14 mouse cellular contexts compared by ENCODE assay signal in genomic region chr2:163273815-163274214, GRCm38 (mm10).
DNase-seq lines count a peak whose midpoint lies in the region; ATAC-seq and TF ChIP-seq lines count a peak whose summit lies in the region.
"Had no signal": no experiment of that assay in that cellular context is flagged by ENCODE, and none has a peak within 500 bp of the region (broad histone marks: within the 10 kb centered on the region; RNA-seq: fewer than 3 reads in every experiment).

No protein-coding gene starts in this region.

- no peak overlapping the region for H3K9ac ChIP-seq in hindbrain, postnatal 0 days (replicated peaks; ENCODE audit: low read length)
- no peak overlapping the region for H3K9ac ChIP-seq in hindbrain, embryonic 12.5 days
- no peak overlapping the region for H3K9ac ChIP-seq in ES-Bruce4 (ENCODE audit: low read depth, poor library complexity, severe bottlenecking)
- H3K9ac ChIP-seq: neural tube, embryonic 12.5 days had no signal

- H3K36me3 ChIP-seq in hindbrain, postnatal 0 days (ENCODE audit: insufficient read depth, low read length) = no peaks in the 10 kb centered on the region
- no peaks in the 10 kb centered on the region for H3K36me3 ChIP-seq in hindbrain, embryonic 12.5 days
- no peaks in the 10 kb centered on the region for H3K36me3 ChIP-seq in ES-Bruce4 (ENCODE audit: control insufficient read depth, insufficient read depth, low read length, poor library complexity, severe bottlenecking)
- H3K36me3 ChIP-seq: neural tube, embryonic 12.5 days had no signal

- no peak overlapping the region for H3K4me2 ChIP-seq in hindbrain, postnatal 0 days (ENCODE audit: low read depth, low read length)
- H3K4me2 ChIP-seq in hindbrain, embryonic 12.5 days (replicated peaks) = no peak overlapping the region
- H3K4me2 ChIP-seq: heart, embryonic 11.5 days; neural tube, embryonic 12.5 days had no signal

- H3K9me3 ChIP-seq in hindbrain, postnatal 0 days (ENCODE audit: low read length) = no peaks in the 10 kb centered on the region
- H3K9me3 ChIP-seq in hindbrain, embryonic 12.5 days (replicated peaks) = no peaks in the 10 kb centered on the region
- no peaks in the 10 kb centered on the region for H3K9me3 ChIP-seq in ES-Bruce4 (replicated peaks; ENCODE audit: control insufficient read depth, insufficient read depth, low read length, poor library complexity, severe bottlenecking)
- H3K9me3 ChIP-seq: hindbrain, embryonic 10.5 days; neural tube, embryonic 12.5 days had no signal

- peak; percentile 39 for TF ChIP-seq CTCF in hindbrain, postnatal 0 days (IDR thresholded peaks at IDR 0.05; ENCODE audit: low read depth)
- TF ChIP-seq CTCF in lung, adult 2 months (IDR thresholded peaks at IDR 0.05; ENCODE audit: insufficient read depth, low read length) = 0 out of 2 replicates have a peak, but pooled peaks have one; percentile 27
- TF ChIP-seq CTCF in ES-Bruce4 (IDR thresholded peaks at IDR 0.05; ENCODE audit: low read depth, low read length) = peak; percentile 53

- no peak overlapping the region for H3K4me3 ChIP-seq in hindbrain, postnatal 0 days (ENCODE audit: low read length)
- H3K4me3 ChIP-seq in hindbrain, embryonic 12.5 days = no peak overlapping the region
- H3K4me3 ChIP-seq in lung, adult 2 months (replicated peaks; ENCODE audit: extremely low read depth, low read depth, low read length) = no peak overlapping the region
- no peak overlapping the region for H3K4me3 ChIP-seq in ES-Bruce4 (ENCODE audit: low read depth, low read length)
- H3K4me3 ChIP-seq: hindbrain, embryonic 10.5 days; megakaryocyte, embryonic 14.5 days; neural tube, embryonic 12.5 days had no signal

- WGBS in hindbrain, postnatal 0 days = 81% methylated on average over 8 of the region's 8 CpGs
- whole genome bisulfite sequencing in hindbrain, embryonic 12.5 days = 85% methylated on average over 8 of the region's 8 CpGs
- WGBS in lung, adult 2 months = 82% methylated on average over 8 of the region's 8 CpGs

- DNase-seq in CD4-positive, CD25-positive, alpha-beta regulatory T cell, adult 2 months (ENCODE audit: low read depth, low spot score) = peak; percentile 16
- DNase-seq in hindbrain, postnatal 0 days (ENCODE audit: low spot score) = no peak
- no peak for DNase-seq in lung, adult 2 months
- no peak for DNase-seq in lung, postnatal 36 days
- DNase-seq in right cerebral cortex, postnatal 14 days = no peak
- DNase-seq: left cerebral cortex, postnatal 4 days had no signal

- no peaks in the 10 kb centered on the region for H3K4me1 ChIP-seq in hindbrain, postnatal 0 days (ENCODE audit: insufficient read depth, low read length)
- peaks cover 11% of the 10 kb centered on the region for H3K4me1 ChIP-seq in hindbrain, embryonic 12.5 days
- H3K4me1 ChIP-seq in lung, adult 2 months (ENCODE audit: control insufficient read depth, insufficient read depth, low read length) = no peaks in the 10 kb centered on the region
- no peaks in the 10 kb centered on the region for H3K4me1 ChIP-seq in ES-Bruce4 (ENCODE audit: control insufficient read depth, insufficient read depth, low read length)

- no peak for ATAC-seq in CD4-positive, CD25-positive, alpha-beta regulatory T cell, adult 4 months
- no peak for ATAC-seq in hindbrain, postnatal 0 days
- ATAC-seq in hindbrain, embryonic 12.5 days (ENCODE audit: low FRiP score) = no peak
- ATAC-seq: forebrain, embryonic 14.5 days had no signal

- no peak for TF ChIP-seq EP300 in ES-Bruce4 (IDR thresholded peaks at IDR 0.05; ENCODE audit: insufficient read depth, low read depth, low read length)

- no peak for TF ChIP-seq POLR2A in lung, adult 2 months (IDR thresholded peaks at IDR 0.05; ENCODE audit: borderline replicate concordance, extremely low read depth, low read depth, low read length)
- TF ChIP-seq POLR2A in ES-Bruce4 (IDR thresholded peaks at IDR 0.05; ENCODE audit: insufficient read depth, low read length) = no peak

- 0 out of 2 replicates have a peak, but pooled peaks cover 4% of the 10 kb centered on the region for H3K27me3 ChIP-seq in hindbrain, postnatal 0 days (ENCODE audit: insufficient read depth, low read length)
- no peaks in the 10 kb centered on the region for H3K27me3 ChIP-seq in hindbrain, embryonic 12.5 days
- no peaks in the 10 kb centered on the region for H3K27me3 ChIP-seq in ES-Bruce4 (ENCODE audit: control insufficient read depth, insufficient read depth, low read length, poor library complexity, severe bottlenecking)

- H3K27ac ChIP-seq in hindbrain, postnatal 0 days = no peak overlapping the region
- H3K27ac ChIP-seq in hindbrain, embryonic 12.5 days = no peak overlapping the region
- no peak overlapping the region for H3K27ac ChIP-seq in ES-Bruce4 (ENCODE audit: insufficient read depth, low read length)
- H3K27ac ChIP-seq: hindbrain, embryonic 10.5 days; neural tube, embryonic 12.5 days had no signal
